Mouse (Mus musculus) layer of hippocampus, adult 2 months (tissue): ENCODE data around the gene Lurap1l. TPM values are rescaled to one million over a fixed set of nuclear protein-coding genes. Genes with fewer than 3 reads are reported as not detected.

Experiments used
- DNase-seq, 2 experiments: peaks; one replicate each; pipeline ENCODE4 v3.0.0; 2022; ENCODE audit warnings: low spot score in 2 of 2
- H3K27ac ChIP-seq: fragments of 200-600 bp; 2 replicates; pipeline ENCODE4 v1.8.1; 2022
- H3K4me3 ChIP-seq: fragments of 200-600 bp; 2 replicates; pipeline ENCODE4 v1.8.1; 2022; ENCODE audit warnings: mild to moderate bottlenecking
- CTCF ChIP-seq: fragments of 200-600 bp; conservative IDR thresholded peaks from 2 replicates; pipeline ENCODE4 v1.8.1; 2022; ENCODE audit warnings: antibody characterized with exemption, mild to moderate bottlenecking, moderate library complexity
- microRNA-seq, 2 experiments: library from miRNA; unstranded; fragments of <30 nt; microRNA quantifications; one replicate each; pipeline ENCODE4 v1.2.0; 2021
- total RNA-seq, 2 experiments: library from RNA; stranded (reverse); gene quantifications; 2 replicates each; pipeline ENCODE4 v1.2.3; 2021

The Lurap1l gene
- total RNA-seq, 2 experiments from 2014 or later, result 31.1 to 34.2 TPM

DNA sequence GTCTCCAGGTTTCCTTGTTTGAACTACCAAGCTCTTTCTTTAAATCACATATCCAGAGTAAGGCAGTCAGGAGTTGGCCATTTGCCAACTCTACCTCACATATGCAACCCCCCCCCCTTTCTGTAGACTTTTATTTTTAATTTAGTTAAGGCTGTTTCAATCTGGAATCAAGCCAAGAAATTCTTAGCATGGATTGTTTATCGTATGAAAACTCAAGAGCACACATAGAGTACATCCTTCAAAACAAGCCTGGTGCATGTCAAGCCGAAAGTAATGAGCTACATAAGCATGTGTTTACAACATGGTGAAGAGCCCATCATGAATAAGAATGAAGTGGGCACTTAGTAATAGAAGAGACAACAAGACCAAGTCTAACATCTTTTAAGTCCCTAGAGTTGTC, 45.5 kb downstream of the Lurap1l start:
- H3K27ac ChIP-seq, result no peak overlapping the region
- no peak overlapping the region for H3K4me3 ChIP-seq
- TF ChIP-seq CTCF, result no peak
- no peak for DNase-seq

DNA sequence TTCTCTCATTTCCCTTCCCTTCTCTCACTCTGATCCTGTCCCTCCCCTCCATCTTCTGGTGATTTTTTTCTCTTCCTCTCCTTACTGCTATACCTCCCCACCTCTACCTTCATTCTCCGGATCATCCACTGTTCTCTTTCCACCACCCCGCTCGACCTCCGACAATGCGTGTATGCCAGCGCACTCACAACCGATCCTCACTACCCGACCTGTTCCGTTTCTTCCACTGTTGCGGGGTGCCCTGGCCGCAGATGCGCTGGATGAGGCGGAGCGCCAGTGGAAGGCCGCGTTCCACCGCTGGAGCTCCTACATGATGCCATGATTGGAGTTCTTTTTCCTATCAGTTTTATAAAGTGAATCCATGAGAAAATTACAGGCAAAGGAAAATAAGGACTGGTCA, 57.1 kb downstream of the Lurap1l start:
- DNase-seq, result no peak
- Histone ChIP-seq H3K27ac (no peak overlapping the region), H3K4me3 (no peak overlapping the region)
- TF ChIP-seq CTCF, result no peak

DNA sequence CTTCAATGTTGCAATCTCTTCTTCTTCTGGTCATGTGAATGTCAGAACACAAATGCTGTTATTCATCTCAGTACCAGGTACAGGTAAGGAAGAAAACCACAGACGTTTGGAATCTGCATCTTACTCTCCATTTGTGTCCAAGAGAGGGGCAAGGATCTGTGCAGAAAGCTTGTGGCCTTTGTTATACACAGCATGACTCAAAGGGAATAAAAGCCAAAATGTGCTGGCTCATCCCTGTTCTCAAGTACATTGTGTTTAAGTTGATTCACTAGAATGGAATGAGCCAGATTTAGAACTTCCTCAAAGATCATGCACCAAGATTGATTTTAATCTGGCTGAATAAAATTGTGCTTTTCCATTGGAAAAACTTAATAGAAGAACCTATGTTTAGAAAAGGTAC, 61.4 kb downstream of the Lurap1l start:
- DNase-seq, result no peak
- TF ChIP-seq CTCF, result no peak
- Histone ChIP-seq H3K4me3 (no peak overlapping the region), H3K27ac (no peak overlapping the region)

DNA sequence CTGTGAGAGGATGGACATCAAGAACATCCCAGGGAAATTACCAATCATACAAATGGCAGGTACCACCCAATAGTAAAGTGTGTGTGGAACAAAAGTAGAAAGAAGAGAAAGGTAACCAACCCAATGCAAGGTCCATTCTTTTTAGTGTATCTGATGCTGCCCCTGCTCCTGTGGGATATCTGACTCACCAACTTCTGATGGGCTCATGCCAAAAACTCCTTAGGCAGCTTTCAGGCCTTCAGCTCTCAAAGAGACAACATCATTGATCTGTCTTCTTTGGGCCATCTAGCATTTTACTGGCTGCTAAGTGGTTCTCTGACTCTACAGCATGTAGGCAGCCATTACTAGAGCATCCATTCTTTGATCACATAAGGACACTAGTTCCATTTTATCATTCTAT, 63.5 kb downstream of the Lurap1l start:
- DNase-seq, result no peak
- H3K27ac ChIP-seq, result no peak overlapping the region
- TF ChIP-seq CTCF, result no peak
- H3K4me3 ChIP-seq, result no peak overlapping the region

DNA sequence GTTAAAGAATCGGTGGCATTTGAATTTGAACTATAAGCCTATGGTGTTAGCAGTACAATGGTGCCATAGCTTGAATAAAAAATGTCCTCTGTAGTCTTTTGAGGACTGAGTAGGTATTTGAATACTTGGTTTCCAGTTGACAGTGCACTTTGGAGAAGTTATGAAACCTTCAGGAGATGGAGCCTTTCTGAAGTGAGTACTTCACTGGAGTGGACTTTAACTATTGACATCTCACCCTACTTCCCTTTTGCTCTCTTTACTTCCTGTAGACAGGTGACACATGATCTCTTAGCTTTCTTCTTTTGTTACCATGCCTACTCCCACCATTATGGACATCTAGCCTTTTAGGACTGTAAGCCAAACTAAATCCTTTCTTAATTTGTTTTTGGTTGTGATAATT, 80.4 kb downstream of the Lurap1l start:
- no peak for TF ChIP-seq CTCF
- DNase-seq, result no peak
- Histone ChIP-seq H3K4me3 (no peak overlapping the region), H3K27ac (no peak overlapping the region)

DNA sequence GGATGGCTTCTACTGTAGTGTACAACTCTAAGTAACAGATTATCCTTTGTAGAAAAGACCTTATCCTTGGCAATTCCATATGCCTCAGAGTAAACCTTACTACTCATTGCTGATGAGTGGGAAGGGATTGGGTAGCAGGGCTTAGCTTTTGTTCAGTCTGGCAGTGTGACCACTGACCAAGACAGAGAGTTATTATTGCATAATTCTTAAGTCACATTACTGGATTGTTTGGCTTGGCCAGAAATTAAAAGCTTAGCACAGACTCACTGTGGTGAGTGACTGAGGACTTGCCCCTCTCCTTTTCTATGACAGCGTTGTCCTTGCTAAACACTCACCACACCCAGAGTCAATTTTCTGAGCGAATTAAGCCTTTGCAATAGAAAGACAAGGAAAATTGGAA, 93.1 kb downstream of the Lurap1l start:
- H3K4me3 ChIP-seq, result no peak overlapping the region
- DNase-seq, result no peak
- H3K27ac ChIP-seq, result no peak overlapping the region
- TF ChIP-seq CTCF, result no peak

Small RNA genes within 50 kb of the gene (microRNA-seq; reads per million reads assigned to microRNA genes)
- 0 reads per million in 2 experiments for gene Gm27452

Other genes with a start within 250 kb of the Lurap1l start
- gene Tyrp1, start 76.5 kb upstream of the Lurap1l start, total RNA-seq, result under 1 TPM in 1 of 2 experiments, not detected in 1; 0.54 TPM